Mouse (Mus musculus): ENCODE data around the gene Traf4.

Gene Traf4

DNA sequence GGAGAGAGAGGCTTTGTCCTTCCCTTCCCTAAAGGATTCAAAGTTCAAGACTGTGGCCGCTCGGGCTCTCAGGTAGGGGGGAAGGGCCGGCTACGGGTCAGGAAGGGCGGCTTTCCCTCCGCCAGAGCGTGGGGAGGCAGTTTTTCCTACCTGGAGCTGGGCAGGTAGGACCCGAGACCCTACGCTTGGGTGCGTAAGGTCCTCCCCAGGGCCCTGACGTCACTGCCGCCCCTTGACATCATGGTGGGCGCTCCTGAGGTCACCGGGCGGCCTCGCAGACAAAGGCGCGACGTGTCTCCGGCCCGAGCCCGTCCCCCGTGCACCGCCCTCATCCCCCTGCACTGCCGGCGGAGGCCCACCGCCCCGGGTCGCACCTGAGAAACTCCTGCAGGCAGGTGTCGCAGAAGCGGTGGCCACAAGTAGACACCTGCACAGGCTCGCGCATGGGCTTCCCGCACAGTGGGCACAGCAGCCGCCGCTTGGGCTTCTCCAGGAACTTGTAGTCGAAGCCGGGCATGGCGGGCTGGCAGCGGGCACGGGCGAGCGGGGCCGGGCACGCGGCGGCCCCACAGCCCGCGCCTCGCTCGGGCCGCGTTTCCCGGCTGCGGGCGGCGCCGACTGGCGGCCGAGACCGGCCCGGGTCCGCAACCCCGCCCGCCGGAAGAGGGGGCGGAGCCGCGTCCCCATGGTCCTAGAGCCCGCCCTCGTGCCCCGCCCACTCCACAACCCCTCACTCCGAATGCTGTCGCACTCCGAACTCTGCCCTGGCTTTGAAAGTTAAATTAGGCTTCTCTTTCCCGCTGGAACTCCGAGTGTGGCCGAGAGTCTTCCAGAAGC is at the start of gene Traf4:
Gene Traf4 (minus strand): TSS at position 666 of the 837 bp plus-strand sequence.
- no peaks in the 10 kb centered on the region for H3K27me3 ChIP-seq (ENCODE audit: control insufficient read depth, insufficient read depth, low read length, poor library complexity, severe bottlenecking)
- H3K36me3 ChIP-seq (ENCODE audit: control insufficient read depth, insufficient read depth, low read length, poor library complexity, severe bottlenecking) = peaks cover 1% of the 10 kb centered on the region; the same call in 1 of the 2 replicates
- peak; percentile 87 for DNase-seq (ENCODE audit: low read depth, low spot score)

DNA sequence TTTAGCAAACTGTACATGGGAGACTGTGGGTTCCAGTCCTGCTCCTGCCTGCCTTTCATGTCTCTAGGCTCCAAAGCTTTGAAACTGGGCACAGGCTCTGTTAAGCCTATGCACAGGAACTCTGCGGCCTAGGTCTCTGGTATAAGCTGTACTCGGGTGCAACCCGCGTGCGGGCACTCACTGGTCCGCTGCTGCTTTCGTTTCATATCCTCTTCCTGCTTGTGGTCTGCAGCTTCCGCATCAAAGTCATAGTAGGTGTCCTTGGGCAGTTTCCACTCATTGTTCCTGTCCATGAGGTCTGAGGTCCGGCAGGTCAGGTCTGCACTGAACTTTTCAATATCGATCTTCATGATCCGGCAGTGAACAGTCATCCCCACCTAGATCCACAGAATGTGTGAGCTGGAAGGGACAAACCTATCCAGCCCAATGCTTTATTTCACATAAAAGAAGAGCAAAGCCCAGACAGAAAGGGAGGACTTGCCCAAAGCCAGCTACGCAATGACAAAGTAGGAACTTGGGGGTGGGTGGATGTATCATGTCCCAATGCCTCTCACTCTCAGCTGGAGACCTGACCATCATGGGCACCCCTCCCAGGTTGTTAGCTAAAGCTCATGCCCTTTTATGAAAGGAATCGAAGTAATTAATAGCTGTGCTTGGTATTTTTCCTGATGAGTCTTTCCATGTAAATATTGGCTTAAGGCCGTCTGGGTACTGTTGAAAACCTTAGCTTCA is 47.9 kb upstream of the Traf4 start:
- no peaks in the 10 kb centered on the region for H3K27me3 ChIP-seq (ENCODE audit: control insufficient read depth, insufficient read depth, low read length, poor library complexity, severe bottlenecking)
- peak; percentile 65 for DNase-seq (ENCODE audit: low read depth, low spot score)
- H3K36me3 ChIP-seq (ENCODE audit: control insufficient read depth, insufficient read depth, low read length, poor library complexity, severe bottlenecking) = peaks cover 17% of the 10 kb centered on the region

DNA sequence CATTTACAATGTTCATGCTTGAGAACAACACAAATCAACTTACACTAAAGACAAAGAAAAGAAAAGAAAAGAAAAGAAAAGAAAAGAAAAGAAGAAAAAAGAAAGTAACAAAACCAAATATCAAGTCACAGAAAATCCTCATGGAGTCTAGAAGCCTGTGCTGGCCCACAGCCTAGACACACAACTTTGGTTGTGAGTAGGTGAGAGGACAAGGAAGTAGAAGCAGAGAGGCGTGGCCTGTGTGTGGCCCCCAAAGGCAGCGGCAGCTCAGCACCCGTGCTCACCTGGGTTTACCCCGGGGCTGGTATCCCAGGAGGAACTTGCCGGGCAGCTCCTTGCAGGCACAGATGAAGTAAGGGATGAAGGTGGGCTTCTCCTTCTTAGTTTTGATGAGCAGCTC is 46.1 kb upstream of the Traf4 start:
- Histone ChIP-seq H3K27me3 (ENCODE audit: control insufficient read depth, insufficient read depth, low read length, poor library complexity, severe bottlenecking) (no peaks in the 10 kb centered on the region), H3K36me3 (ENCODE audit: control insufficient read depth, insufficient read depth, low read length, poor library complexity, severe bottlenecking) (peaks cover 19% of the 10 kb centered on the region)
- no peak for DNase-seq (ENCODE audit: low read depth, low spot score)

GRCm38 (mm10) chr11:78210615-78211014 is 45.2 kb upstream of the Traf4 start:
- Histone ChIP-seq H3K36me3 (ENCODE audit: control insufficient read depth, insufficient read depth, low read length, poor library complexity, severe bottlenecking) (peaks cover 18% of the 10 kb centered on the region), H3K27me3 (ENCODE audit: control insufficient read depth, insufficient read depth, low read length, poor library complexity, severe bottlenecking) (no peaks in the 10 kb centered on the region)
- no peak for DNase-seq (ENCODE audit: low read depth, low spot score)

- Histone ChIP-seq H3K27me3 (ENCODE audit: control insufficient read depth, insufficient read depth, low read length, poor library complexity, severe bottlenecking) (no peaks in the 10 kb centered on the region), H3K36me3 (ENCODE audit: control insufficient read depth, insufficient read depth, low read length, poor library complexity, severe bottlenecking) (peaks cover 15% of the 10 kb centered on the region)
- no peak for DNase-seq (ENCODE audit: low read depth, low spot score)
Measured at GRCm38 (mm10) chr11:78209886-78210285, 44.5 kb upstream of the Traf4 start.

DNA sequence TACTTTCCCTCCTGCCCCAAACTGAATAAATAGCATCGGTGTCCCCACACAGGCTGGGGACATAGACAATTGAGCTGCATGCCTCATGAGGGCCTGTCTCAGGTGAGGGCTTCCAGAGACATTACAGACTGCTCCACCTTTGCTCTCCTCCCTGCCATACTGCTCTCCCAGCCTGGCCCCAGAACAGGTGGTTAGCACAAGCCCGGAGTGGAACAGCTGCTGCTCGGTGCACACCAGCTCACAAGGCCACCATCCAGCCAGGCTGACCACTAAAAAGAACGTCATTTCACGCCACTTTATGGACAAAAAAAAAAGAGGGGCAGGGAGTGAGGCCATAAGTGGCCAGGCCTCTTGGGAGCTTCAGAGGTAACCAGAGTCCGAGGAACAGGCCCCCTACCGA is 41.8 kb upstream of the Traf4 start:
- Histone ChIP-seq H3K36me3 (ENCODE audit: control insufficient read depth, insufficient read depth, low read length, poor library complexity, severe bottlenecking) (peaks cover 18% of the 10 kb centered on the region), H3K27me3 (ENCODE audit: control insufficient read depth, insufficient read depth, low read length, poor library complexity, severe bottlenecking) (no peaks in the 10 kb centered on the region)
- no peak for DNase-seq (ENCODE audit: low read depth, low spot score)

- DNase-seq (ENCODE audit: low read depth, low spot score) = no peak
Measured at GRCm38 (mm10) chr11:78205361-78206206, 40.2 kb upstream of the Traf4 start.

DNA sequence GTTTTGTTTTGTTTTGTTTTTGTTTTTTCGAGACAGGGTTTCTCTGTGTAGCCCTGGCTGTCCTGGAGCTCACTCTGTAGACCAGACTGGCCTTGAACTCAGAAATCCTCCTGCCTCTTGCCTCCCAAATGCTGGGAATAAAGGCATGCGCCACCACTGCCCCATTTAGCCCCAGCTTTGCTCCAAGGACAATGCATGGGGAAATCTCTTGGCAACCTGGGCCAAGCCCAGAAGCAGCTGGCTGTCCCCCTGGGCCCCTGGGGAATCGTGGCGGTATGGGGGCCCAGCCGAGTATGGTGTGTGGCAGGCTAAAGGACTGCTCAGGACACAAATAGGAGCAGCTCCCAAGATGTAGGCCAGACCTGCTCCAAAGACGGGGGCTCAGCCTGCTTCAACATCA is 38.9 kb upstream of the Traf4 start:
- H3K27me3 ChIP-seq (ENCODE audit: control insufficient read depth, insufficient read depth, low read length, poor library complexity, severe bottlenecking) = no peaks in the 10 kb centered on the region
- no peak for DNase-seq (ENCODE audit: low read depth, low spot score)
- H3K36me3 ChIP-seq (ENCODE audit: control insufficient read depth, insufficient read depth, low read length, poor library complexity, severe bottlenecking) = peaks cover 12% of the 10 kb centered on the region

More at GRCm38 (mm10) chr11:78205361-78206206, 40.2 kb upstream of the Traf4 start:
- H3K27me3 ChIP-seq (ENCODE audit: control insufficient read depth, insufficient read depth, low read length, poor library complexity, severe bottlenecking) = no peaks in the 10 kb centered on the region
- peaks cover 18% of the 10 kb centered on the region for H3K36me3 ChIP-seq (ENCODE audit: control insufficient read depth, insufficient read depth, low read length, poor library complexity, severe bottlenecking)

- no peak for DNase-seq (ENCODE audit: low read depth, low spot score)
- Histone ChIP-seq H3K36me3 (ENCODE audit: control insufficient read depth, insufficient read depth, low read length, poor library complexity, severe bottlenecking) (peaks cover 5% of the 10 kb centered on the region; the same call in 1 of the 2 replicates), H3K27me3 (ENCODE audit: control insufficient read depth, insufficient read depth, low read length, poor library complexity, severe bottlenecking) (no peaks in the 10 kb centered on the region)
Measured at GRCm38 (mm10) chr11:78202372-78202771, 37.0 kb upstream of the Traf4 start.

DNA sequence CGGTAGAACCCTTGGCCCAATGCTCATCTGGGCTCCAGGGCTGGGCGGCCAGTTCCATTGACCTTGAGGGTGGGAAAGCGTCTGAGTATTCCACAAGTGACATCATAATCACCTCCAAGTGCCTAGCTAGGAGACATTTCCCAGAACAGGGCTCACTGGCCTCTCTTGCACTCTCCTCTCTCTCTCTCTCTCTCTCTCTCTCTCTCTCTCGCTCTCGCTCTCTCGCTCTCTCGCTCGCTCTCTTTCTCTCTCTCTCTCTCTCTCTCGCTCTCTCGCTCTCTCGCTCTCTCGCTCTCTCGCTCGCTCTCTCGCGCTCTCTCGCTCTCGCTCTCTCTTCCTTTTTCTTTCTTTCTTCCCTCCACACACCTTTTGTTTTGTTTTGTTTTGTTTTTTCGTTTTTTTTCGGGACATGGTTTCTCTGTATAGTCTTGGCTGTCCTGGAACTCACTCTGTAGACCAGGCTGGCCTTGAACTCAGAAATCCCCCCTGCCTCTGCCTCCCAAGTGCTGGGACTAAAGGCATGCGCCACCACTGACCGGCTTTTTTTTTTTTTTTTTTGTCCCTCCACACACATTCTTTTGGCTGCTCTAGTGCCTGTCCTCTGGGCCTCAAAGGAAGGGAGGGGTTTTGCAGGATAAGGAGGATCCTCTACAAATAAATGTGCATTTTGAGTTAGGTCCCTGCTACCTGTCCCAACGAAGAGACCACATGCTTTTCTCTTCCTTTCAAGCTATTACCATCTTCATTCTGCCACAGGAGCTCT is 29.9 kb upstream of the Traf4 start:
- Histone ChIP-seq H3K36me3 (ENCODE audit: control insufficient read depth, insufficient read depth, low read length, poor library complexity, severe bottlenecking) (no peaks in the 10 kb centered on the region), H3K27me3 (ENCODE audit: control insufficient read depth, insufficient read depth, low read length, poor library complexity, severe bottlenecking) (no peaks in the 10 kb centered on the region)
- DNase-seq (ENCODE audit: low read depth, low spot score) = no peak

DNA sequence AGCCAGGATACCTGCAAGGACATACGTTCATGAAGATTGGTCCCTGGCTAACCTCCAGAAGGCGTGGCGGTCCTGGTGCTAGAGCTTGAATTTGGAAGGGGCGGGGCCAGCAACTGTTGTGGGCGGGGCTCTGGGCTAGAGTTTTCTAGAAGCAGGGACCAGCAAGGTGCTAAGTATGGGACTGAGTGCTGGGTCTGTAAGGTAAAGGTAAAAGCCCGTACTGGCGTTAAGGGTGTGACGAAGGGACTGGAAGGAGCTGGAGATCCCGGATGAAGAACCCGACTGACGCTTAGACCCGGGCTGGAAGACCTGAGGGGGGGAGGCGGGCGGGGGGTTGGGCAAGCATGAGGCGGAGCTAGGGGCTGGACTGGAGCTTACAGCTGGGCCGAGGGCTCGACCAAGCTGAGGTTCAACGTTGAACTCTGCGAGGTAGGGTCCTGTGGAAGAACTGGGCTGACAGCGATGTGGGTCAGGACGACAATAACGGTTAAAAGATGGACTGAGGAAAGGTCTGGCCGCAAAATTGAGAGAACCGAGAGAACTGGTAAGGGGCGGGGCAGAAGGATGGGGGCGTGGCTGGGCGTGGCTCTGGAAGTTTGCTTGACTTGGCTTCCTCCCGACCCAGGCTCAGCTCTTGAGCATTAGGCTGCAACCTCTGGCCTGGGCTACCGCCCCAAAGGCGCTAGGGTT is 29.2 kb upstream of the Traf4 start:
- DNase-seq (ENCODE audit: low read depth, low spot score) = peak; percentile 74
- no peaks in the 10 kb centered on the region for H3K27me3 ChIP-seq (ENCODE audit: control insufficient read depth, insufficient read depth, low read length, poor library complexity, severe bottlenecking)
- no peaks in the 10 kb centered on the region for H3K36me3 ChIP-seq (ENCODE audit: control insufficient read depth, insufficient read depth, low read length, poor library complexity, severe bottlenecking)

GRCm38 (mm10) chr11:78193113-78193512 is 27.7 kb upstream of the Traf4 start, which contains the start of gene Proca1:
Proca1 (plus strand) TSS chr11:78193392.
- Histone ChIP-seq H3K27me3 (ENCODE audit: control insufficient read depth, insufficient read depth, low read length, poor library complexity, severe bottlenecking) (no peaks in the 10 kb centered on the region), H3K36me3 (ENCODE audit: control insufficient read depth, insufficient read depth, low read length, poor library complexity, severe bottlenecking) (no peaks in the 10 kb centered on the region)
- DNase-seq (ENCODE audit: low read depth, low spot score) = no peak

GRCm38 (mm10) chr11:78190041-78190440 is 24.7 kb upstream of the Traf4 start:
- H3K36me3 ChIP-seq (ENCODE audit: control insufficient read depth, insufficient read depth, low read length, poor library complexity, severe bottlenecking) = no peaks in the 10 kb centered on the region
- DNase-seq (ENCODE audit: low read depth, low spot score) = no peak
- H3K27me3 ChIP-seq (ENCODE audit: control insufficient read depth, insufficient read depth, low read length, poor library complexity, severe bottlenecking) = no peaks in the 10 kb centered on the region
